Mouse (Mus musculus): ENCODE data around the gene Prcd.
A peak's percentile ranks its signal among the peaks of the same experiment; 100 is the strongest.

Gene Prcd

GRCm38 (mm10) chr11:116626299-116627071 is 26.8 kb upstream of the Prcd start, which contains the start of gene Rhbdf2:
TSS of gene Rhbdf2 (minus strand) at chr11:116627019.
- DNase-seq (ENCODE audit: low read depth) = no peak

DNA sequence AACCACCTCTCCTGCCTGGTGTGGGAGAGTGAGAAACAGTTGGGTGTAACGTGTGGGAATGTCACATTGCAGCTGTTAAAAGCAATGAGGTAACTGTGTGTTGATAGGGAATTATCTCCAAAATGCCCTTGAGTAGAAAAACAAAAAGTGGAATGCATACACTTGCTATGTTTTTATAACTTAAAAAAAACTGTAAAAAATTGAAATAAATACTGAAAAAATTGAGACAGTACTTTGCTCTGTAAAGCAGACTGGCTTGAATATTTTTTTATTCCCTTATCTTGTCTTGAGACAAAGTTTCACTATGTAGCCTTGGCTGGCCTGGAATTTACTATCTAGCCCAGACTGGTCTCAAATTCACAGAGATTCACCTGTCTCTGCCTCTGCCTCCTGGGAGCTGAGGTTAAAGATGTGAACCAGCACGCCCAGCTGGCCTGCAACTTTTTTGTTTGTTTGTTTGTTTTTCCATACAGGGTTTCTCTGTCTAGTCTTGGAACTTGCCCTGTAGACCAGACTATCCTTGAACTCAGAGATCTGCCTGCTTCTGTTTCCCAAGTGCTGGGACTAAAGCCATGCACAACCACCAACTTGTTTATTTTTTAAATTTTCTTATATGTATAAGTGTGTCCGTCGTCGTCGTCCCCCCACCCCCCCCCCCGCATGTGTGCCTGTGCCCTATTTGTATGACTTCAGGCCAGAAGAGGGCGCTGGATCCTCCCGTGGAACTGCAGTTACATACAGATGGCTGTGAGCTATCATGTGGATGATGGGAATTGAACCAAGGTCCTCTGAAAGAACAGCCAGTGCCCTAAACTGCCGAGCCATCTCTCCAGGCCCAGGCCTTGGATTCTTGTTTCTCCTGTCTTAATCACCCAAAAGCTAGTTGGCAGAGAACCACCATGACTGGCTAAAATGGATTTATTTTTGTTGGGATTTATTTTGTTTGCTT is 26.0 kb upstream of the Prcd start:
- DNase-seq (ENCODE audit: low read depth) = peak; percentile 67

DNA sequence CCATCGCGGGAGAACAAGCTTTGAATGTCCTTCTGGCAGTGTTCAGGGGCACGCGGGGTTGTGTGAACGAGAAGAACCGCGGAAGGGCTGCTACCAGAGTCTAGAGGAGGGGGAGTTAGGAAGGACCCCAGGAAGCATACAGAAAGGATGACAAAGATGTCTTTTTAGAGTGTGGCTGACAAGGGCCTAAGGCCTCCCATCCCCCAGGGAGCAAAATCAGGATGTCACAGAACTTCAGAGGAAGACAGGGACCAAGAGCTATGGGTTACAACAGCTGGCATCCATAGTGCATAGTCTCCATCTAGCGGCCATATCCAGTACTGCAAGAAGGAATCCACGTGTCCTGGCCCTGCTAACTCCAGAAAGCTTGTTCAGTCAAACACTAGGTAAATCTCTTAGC is 24.6 kb upstream of the Prcd start:
- peak; percentile 95 for DNase-seq (ENCODE audit: low read depth)

DNA sequence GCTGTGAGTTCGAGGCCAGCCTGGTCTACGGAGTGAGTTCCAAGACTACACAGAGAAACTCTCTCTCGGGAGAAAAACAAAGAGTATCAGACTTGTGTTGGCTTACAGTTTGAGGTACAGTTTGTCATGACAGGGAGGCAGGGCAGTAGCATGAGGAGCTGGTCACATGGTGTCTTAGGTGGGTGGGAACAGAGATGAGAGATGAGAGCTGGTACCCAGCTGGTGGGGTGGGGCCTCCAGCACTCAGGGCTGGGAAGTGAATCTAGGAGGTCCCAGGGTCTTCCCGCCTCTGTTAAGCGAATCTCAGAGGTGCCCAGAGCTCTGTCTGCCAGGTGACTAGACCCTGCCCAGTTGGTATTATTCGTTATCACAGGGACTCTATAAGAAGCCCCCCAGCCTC is 23.9 kb upstream of the Prcd start:
- DNase-seq (ENCODE audit: low read depth) = no peak

- no peak for DNase-seq (ENCODE audit: low read depth)
These were observed 23.0 kb upstream of the Prcd start for GRCm38 (mm10) chr11:116630171-116630965.

DNA sequence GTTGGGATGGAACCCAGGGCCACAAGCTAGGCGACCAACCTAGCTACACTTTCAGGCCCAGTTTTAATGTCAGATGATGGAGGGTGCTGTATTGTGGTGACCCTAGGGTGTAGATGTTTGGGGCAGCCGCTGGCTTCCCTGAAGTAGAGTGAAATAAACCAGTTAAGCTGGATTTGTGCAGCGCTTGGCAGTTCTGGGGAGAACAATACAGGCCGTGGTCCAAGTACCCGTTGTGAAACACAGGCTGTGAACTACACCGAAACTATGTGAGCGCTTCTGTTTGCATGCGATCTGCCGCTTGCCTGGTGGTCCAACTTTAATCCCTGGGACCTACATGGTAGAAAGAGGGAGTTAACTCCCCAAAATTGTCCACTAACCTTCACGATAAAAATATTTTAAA is 20.4 kb upstream of the Prcd start:
- DNase-seq (ENCODE audit: low read depth) = no peak

- peak; percentile 53 for DNase-seq (ENCODE audit: low read depth)
These were observed 16.7 kb upstream of the Prcd start for GRCm38 (mm10) chr11:116636607-116637006.

GRCm38 (mm10) chr11:116641168-116641567 is 12.2 kb upstream of the Prcd start:
- DNase-seq (ENCODE audit: low read depth) = peak; percentile 58

GRCm38 (mm10) chr11:116641731-116642130 is 11.6 kb upstream of the Prcd start:
- no peak for DNase-seq (ENCODE audit: low read depth)

- peak; percentile 91 for DNase-seq (ENCODE audit: low read depth)
These were observed 10.4 kb upstream of the Prcd start for GRCm38 (mm10) chr11:116642681-116643578.

DNA sequence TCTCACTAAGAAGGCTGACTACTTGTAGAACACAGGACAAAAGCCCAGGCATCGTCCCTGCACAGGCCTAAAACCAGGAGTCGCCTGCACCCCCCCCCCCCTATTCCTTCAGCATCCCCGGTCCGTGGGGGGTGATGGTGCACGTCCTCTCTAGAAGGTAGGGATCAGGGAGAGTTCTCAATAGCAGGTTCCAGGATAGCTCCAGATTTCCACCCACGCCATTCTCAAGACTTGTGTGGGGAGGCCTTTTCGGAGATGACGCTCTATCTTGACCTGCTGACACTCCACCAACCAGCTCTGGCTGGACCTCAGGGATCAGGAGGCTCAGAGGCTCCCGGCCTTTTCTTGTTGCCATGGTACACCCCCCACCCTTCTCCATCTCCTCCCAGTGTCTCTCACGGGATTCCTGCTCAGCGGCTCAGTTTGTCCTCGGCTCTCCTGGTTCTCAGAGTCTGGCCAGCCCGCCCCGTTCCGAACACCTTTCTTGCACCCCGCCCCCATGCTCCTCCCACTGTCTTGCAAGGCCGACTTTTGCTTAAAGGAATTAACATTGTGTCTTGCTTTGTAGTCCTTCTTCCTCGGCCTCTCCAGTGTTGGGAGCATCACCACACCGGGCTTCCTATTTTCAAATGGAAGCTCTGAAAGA is 9.6 kb upstream of the Prcd start:
- no peak for DNase-seq (ENCODE audit: low read depth)

DNA sequence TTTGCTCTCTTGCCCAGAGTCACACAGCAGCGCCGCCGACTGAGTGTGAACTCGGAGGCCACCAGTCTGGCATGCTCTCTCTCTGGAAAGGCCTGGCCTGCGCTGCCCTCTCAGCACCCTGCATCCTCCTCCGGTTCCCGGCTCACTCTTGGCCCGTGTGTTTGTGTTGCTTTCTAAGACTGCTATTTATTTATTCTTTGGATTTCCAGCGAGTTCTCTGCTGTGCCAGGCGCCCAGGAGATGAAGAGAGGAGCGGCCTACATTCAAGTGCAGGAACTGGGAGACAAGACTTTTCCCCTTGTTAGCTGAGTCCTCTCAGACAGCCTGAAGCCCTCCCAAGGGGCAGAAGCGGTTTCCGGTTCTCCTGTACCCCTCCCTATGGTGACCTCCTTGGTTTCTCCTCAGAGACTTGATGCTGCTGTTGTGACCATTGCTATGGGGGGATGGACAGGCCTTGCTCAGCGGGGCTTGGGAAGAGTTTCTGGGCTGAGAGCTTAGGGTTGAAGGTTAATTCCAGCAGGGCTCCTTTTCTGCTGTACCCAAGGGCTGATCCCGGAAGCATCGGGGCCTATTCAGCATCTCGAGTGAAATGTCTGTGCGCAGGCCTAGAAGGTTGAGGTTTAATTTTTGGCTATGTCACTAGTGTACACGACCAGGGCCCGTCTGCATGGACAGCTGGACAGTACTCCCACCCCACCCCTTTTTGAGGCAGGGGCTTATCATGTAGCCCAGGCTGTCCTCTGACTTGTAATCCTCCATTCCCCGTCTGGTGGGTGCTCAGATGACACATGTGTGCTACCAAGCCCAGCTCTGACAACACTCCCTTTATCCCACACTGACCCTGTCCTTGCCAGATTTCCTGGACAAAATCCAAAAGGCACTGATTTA is 8.9 kb upstream of the Prcd start:
- no peak for DNase-seq (ENCODE audit: low read depth)

GRCm38 (mm10) chr11:116645446-116646110 is 7.8 kb upstream of the Prcd start:
- no peak for DNase-seq (ENCODE audit: low read depth)

DNA sequence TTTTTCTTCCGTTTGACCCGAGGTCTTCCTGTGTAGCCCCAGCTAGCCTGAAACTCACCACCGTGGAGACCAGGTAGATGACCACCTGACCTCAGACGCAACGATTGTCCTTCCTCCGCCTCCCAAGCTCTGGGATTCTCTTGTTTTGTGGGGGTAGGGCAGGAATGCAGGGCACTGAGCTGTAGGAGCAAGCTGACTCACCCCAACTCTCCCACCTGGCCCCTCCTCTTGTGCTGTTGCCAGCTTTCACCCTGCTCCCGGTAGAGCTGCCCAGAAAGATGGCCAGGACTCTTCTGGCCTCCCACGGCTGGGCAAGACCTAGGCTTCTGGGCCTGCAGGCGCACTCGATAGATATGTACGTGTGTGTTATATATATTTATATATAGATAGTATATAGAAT is 7.2 kb upstream of the Prcd start:
- no peak for DNase-seq (ENCODE audit: low read depth)

GRCm38 (mm10) chr11:116646771-116647170 is 6.6 kb upstream of the Prcd start:
- no peak for DNase-seq (ENCODE audit: low read depth)

DNA sequence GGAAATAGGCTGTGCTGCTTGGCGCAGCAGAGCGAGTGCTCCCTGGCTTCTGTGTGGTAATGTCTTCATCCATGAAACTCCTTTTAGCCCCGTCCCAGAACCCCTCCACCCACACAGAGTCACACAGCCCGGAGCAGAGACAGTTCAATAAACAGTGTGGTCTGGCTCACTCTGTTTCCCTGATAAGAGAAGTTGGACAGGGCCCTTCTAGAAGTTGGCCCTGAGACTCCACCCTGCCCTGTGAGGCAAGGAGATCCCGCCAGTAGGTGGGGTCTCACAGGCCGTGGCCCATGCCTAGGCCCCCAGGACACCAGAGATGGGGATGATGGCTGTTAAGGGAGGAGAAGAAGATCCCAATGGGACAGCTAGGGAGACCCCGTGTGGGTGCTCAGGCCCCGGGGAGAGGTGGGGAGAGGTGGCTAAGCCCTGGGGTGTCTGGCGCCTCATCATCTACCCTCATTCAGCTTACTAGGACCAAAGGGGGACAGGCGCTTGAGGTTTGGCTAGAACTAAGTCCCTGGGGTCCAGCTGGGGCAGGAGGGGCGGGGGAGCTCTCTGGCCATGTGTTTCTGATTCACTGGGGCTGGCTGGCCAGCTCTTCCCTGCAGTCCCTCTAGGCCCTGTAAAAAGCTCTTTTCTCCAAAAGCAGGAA is 5.9 kb upstream of the Prcd start:
- no peak for DNase-seq (ENCODE audit: low read depth)

DNA sequence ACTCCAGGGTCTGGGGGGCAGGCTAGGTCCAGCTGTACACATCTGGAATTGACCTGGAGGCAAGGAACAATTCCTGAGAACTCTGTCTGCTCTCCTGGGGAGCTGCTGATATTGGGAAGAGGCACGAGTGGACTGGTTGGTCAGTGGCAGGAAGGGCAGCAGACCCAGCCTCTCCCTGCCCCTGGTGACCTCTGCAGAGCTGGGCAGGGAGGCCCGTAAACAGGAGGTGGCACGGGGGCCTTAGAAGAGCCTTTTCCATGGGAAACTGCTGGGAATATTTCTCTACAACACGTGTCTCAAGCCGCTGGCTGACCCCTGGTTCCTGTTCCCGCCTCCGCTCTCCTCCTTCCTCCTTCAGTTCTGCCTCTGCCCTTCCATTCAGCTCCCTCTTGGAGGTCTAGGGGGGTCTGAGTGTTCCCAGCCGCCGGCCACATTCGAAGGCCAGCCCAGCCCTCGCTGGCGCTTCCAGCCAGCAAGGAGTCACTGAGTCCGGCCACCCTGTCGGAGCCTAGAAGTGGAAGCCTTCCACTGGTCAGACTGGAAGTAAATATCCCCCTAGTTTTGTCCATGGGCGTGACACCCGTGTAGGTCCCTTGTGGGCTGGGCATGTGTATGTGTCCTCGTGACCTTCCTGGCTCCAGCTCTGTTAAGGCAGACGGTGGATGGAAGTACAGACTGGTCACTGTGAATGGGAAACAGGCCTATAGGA is 5.0 kb upstream of the Prcd start:
- DNase-seq (ENCODE audit: low read depth) = no peak

DNA sequence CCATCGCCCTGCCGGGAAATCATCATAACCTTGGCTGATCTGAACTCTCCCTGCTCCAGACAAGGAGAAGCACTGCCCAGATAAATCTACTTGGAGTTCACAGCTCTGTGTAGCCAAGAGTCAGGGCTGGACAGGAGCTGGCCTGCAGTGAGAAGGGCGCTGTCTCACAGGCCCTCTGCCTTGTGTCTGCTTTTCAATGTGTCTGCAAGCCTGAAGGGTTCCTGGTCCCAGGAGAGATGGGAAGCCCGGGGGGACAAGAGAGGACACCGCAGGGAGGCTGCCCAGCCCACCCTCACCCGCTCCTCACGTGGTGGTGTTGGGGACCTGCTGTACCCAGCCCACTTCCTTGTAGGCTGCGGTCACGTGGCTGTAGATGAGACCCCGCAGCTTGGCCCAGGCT is 4.4 kb upstream of the Prcd start:
- DNase-seq (ENCODE audit: low read depth) = no peak

Measured in induced T-regulatory cell, adult 2 months (primary cell).